Mouse (Mus musculus) embryonic fibroblast, embryonic 13.5 days (primary cell): ENCODE data around the gene Gm43517. TPM values are rescaled to one million over a fixed set of nuclear protein-coding genes. Genes with fewer than 3 reads are reported as not detected.

Source experiments
- H3K27ac ChIP-seq: 2 replicates; pipeline ENCODE4 v1.5.1; 2012; ENCODE audit warnings: low read length, control low read depth, inconsistent platforms; ENCODE audit not compliant: insufficient read depth
- H3K4me1 ChIP-seq: 2 replicates; pipeline ENCODE4 v1.6.1; 2011; ENCODE audit warnings: low read length; ENCODE audit not compliant: control insufficient read depth, insufficient read depth
- H3K4me3 ChIP-seq: 2 replicates; pipeline ENCODE4 v1.5.1; 2011; ENCODE audit warnings: mild to moderate bottlenecking, control low read depth, low read length; ENCODE audit not compliant: insufficient read depth
- CTCF ChIP-seq: IDR thresholded peaks from 2 replicates; pipeline ENCODE4 v1.5.1; 2011; ENCODE audit warnings: mild to moderate bottlenecking, control low read depth, low read length, moderate library complexity, borderline replicate concordance; ENCODE audit not compliant: insufficient read depth
- POLR2A ChIP-seq: IDR thresholded peaks from 2 replicates; pipeline ENCODE4 v1.6.1; 2011; ENCODE audit warnings: low read depth, mild to moderate bottlenecking, control low read depth, low read length, moderate library complexity
- polyA plus RNA-seq: library from polyadenylated mRNA; stranded (reverse); fragments of >200 nt; gene quantifications from 2 replicates; pipeline ENCODE4 v1.2.4, GENCODE M21; 2011; ENCODE audit warnings: low read depth; ENCODE audit not compliant: missing spikeins, insufficient read length

The Gm43517 gene
- polyA plus RNA-seq, 1 experiment: 0.16 TPM

GRCm38 (mm10) chr12:49385631-49385990 lies 637 bp downstream of the Gm43517 start:
- peak overlapping the region; percentile 12; the same call in 1 of the 2 replicates for H3K27ac ChIP-seq

GRCm38 (mm10) chr12:49386081-49386805 lies 1.3 kb downstream of the Gm43517 start:
- no peak for TF ChIP-seq POLR2A
- no peak for TF ChIP-seq CTCF
- H3K4me3 ChIP-seq: peak overlapping the region; percentile 29
- H3K4me1 ChIP-seq: no peaks in the 10 kb centered on the region
- H3K27ac ChIP-seq: no peak overlapping the region; the same call in 1 of the 2 replicates

More at GRCm38 (mm10) chr12:49385631-49385990, 637 bp downstream of the Gm43517 start:
- Histone ChIP-seq H3K4me3 (peak overlapping the region; percentile 29), H3K4me1 (no peaks in the 10 kb centered on the region)
- no peak for TF ChIP-seq CTCF
- no peak for TF ChIP-seq POLR2A

GRCm38 (mm10) chr12:49387856-49388598 lies 3.1 kb downstream of the Gm43517 start:
- Histone ChIP-seq H3K4me3 (peak overlapping the region; percentile 30), H3K27ac (no peak overlapping the region), H3K4me1 (no peaks in the 10 kb centered on the region)
- no peak for TF ChIP-seq CTCF
- TF ChIP-seq POLR2A: no peak

GRCm38 (mm10) chr12:49389666-49390065 lies 4.7 kb downstream of the Gm43517 start:
- Histone ChIP-seq H3K4me3 (no peak overlapping the region), H3K27ac (no peak overlapping the region), H3K4me1 (no peaks in the 10 kb centered on the region)
- TF ChIP-seq POLR2A: no peak
- TF ChIP-seq CTCF: no peak

- Histone ChIP-seq H3K27ac (no peak overlapping the region), H3K4me3 (no peak overlapping the region), H3K4me1 (no peaks in the 10 kb centered on the region)
- no peak for TF ChIP-seq POLR2A
- no peak for TF ChIP-seq CTCF
Observed at GRCm38 (mm10) chr12:49390257-49390656, 5.3 kb downstream of the Gm43517 start.

- no peaks in the 10 kb centered on the region for H3K4me1 ChIP-seq
- TF ChIP-seq CTCF (no peak), POLR2A (no peak)
- no peak overlapping the region for H3K27ac ChIP-seq
- peak overlapping the region; percentile 24 for H3K4me3 ChIP-seq
Observed at GRCm38 (mm10) chr12:49390926-49391304, 5.9 kb downstream of the Gm43517 start.

GRCm38 (mm10) chr12:49391305-49392040 lies 6.5 kb downstream of the Gm43517 start:
- H3K4me1 ChIP-seq: no peaks in the 10 kb centered on the region
- TF ChIP-seq POLR2A: no peak
- TF ChIP-seq CTCF: peak; percentile 76
- H3K27ac ChIP-seq: no peak overlapping the region
- H3K4me3 ChIP-seq: peak overlapping the region; percentile 24

- Histone ChIP-seq H3K4me3 (peak overlapping the region; percentile 24), H3K4me1 (no peaks in the 10 kb centered on the region), H3K27ac (no peak overlapping the region)
- TF ChIP-seq POLR2A: no peak
- TF ChIP-seq CTCF: no peak
Observed at GRCm38 (mm10) chr12:49392041-49392390, 7.0 kb downstream of the Gm43517 start.

- TF ChIP-seq POLR2A (no peak), CTCF (no peak)
- H3K4me3 ChIP-seq: no peak overlapping the region
- H3K4me1 ChIP-seq: no peaks in the 10 kb centered on the region
- no peak overlapping the region for H3K27ac ChIP-seq
Observed at GRCm38 (mm10) chr12:49392876-49393275, 7.9 kb downstream of the Gm43517 start.
